Mouse (Mus musculus) liver, embryonic 14.5 days (tissue): ENCODE measurements around the gene Etv6. TPM values are rescaled to one million over a fixed set of nuclear protein-coding genes. Genes with fewer than 3 reads are reported as not detected.

Source experiments
- ATAC-seq: fragments of 200-750 bp; cut with Nextera tagmentation; 2 replicates; pipeline ENCODE4 v1.8.0; 2017; ENCODE audit warnings: moderate number of reproducible peaks, mild to moderate bottlenecking, moderate library complexity; ENCODE audit not compliant: insufficient read depth
- DNase-seq, 3 experiments: peaks; one replicate each; pipeline ENCODE4 v3.0.0-alpha.2; 2012 to 2013; ENCODE audit warnings: low read depth in 3 of 3, low spot score in 3 of 3
- H3K27ac ChIP-seq: fragments of 300-500 bp; sonication (generic); 2 replicates; pipeline ENCODE4 v1.5.1; 2014; ENCODE audit warnings: moderate library complexity, mild to moderate bottlenecking, control low read depth, inconsistent platforms
- H3K27me3 ChIP-seq: fragments of 300-500 bp; sonication (generic); 2 replicates; pipeline ENCODE4 v1.6.1; 2014; ENCODE audit warnings: mild to moderate bottlenecking, low read length, moderate library complexity; ENCODE audit not compliant: control insufficient read depth, insufficient read depth
- H3K36me3 ChIP-seq: fragments of 300-500 bp; sonication (generic); replicated peaks from 2 replicates; pipeline ENCODE4 v1.6.1; 2014; ENCODE audit warnings: low read depth; ENCODE audit not compliant: control insufficient read depth, insufficient read depth
- H3K4me1 ChIP-seq, 2 experiments: fragments of 200-500 bp in 1 of 2; fragments of 300-500 bp in 1 of 2; sonication (generic) in 1 of 2; replicated peaks; 2 replicates each; pipeline ENCODE4 v1.6.1; 2012 to 2014; ENCODE audit warnings: antibody characterized with exemption in 1 of 2, inconsistent platforms in 1 of 2, low read length in 1 of 2; ENCODE audit not compliant: control insufficient read depth in 2 of 2, insufficient read depth in 2 of 2
- H3K4me2 ChIP-seq: fragments of 300-500 bp; sonication (generic); 2 replicates; pipeline ENCODE4 v1.6.1; 2014; ENCODE audit warnings: low read depth, mild to moderate bottlenecking, control low read depth, moderate library complexity
- H3K4me3 ChIP-seq, 2 experiments: fragments of 200-500 bp in 1 of 2; fragments of 300-500 bp in 1 of 2; sonication (generic) in 1 of 2; 2 replicates each; pipeline ENCODE4 v1.5.1; 2012 to 2014; ENCODE audit warnings: low read depth in 2 of 2, low read length in 2 of 2, mild to moderate bottlenecking in 2 of 2, control low read depth in 1 of 2, inconsistent platforms in 1 of 2, moderate library complexity in 1 of 2; ENCODE audit not compliant: insufficient read depth in 1 of 2
- H3K9ac ChIP-seq: fragments of 300-500 bp; sonication (generic); replicated peaks from 2 replicates; pipeline ENCODE4 v1.6.1; 2014; ENCODE audit warnings: mild to moderate bottlenecking, control low read depth, moderate library complexity
- H3K9me3 ChIP-seq: fragments of 300-500 bp; sonication (generic); 2 replicates; pipeline ENCODE4 v1.6.1; 2016; ENCODE audit warnings: low read length, mixed read lengths; ENCODE audit not compliant: control insufficient read depth
- CTCF ChIP-seq: IDR thresholded peaks from 2 replicates; pipeline ENCODE4 v1.5.1; 2016; ENCODE audit warnings: antibody characterized with exemption, low read depth, control low read depth
- EP300 ChIP-seq: IDR thresholded peaks from 2 replicates; pipeline ENCODE4 v1.6.1; 2016; ENCODE audit warnings: antibody characterized with exemption, low read depth
- WGBS: fragments of 180-500 bp; shearing (Covaris S2); extraction: QIAGEN DNeasy Blood & Tissue Kit; methylation state at CpG from one replicate; pipeline ENCODE4 v1.1.7; 2014; ENCODE audit not compliant: insufficient replicate concordance; 5-methylcytosine and 5-hydroxymethylcytosine counted together
- polyA plus RNA-seq, 2 experiments: library from polyadenylated mRNA; depleted of rRNA in 1 of 2; stranded (reverse) in 1 of 2; unstranded in 1 of 2; fragments of >200 nt; fragmentation: Nextera tagmentation in 1 of 2; extraction: Ambion mirVana in 1 of 2; gene quantifications; 2 replicates each; pipeline versions ENCODE4 v1.2.1 to v1.2.3; 2012 to 2014

The Etv6 gene
- polyA plus RNA-seq, 2 experiments = 2.6 to 3.0 TPM

GRCm38 (mm10) chr6:134082229-134082920, 46.9 kb downstream of the Etv6 start:
- Histone ChIP-seq H3K4me3 (0 out of 4 replicates have a peak overlapping the region, but pooled peaks of 1 of the 2 experiments have one; percentile 11), H3K36me3 (no peaks in the 10 kb centered on the region), H3K9me3 (no peaks in the 10 kb centered on the region), H3K4me1 (peaks cover 0 to 11% of the 10 kb centered on the region in 2 experiments; a peak in 2 of 4 replicates), H3K27ac (no peak overlapping the region), H3K27me3 (no peaks in the 10 kb centered on the region), H3K9ac (no peak overlapping the region), H3K4me2 (peak overlapping the region; percentile 36)
- DNase-seq = peak in 2 of 3 experiments; percentile 22 to 42
- ATAC-seq = peak; percentile 66
- WGBS = 24% methylated on average over 15 of the region's 15 CpGs
- no peak for TF ChIP-seq EP300
- no peak for TF ChIP-seq CTCF

GRCm38 (mm10) chr6:134083428-134083827, 47.9 kb downstream of the Etv6 start:
- H3K27ac ChIP-seq = no peak overlapping the region
- peak overlapping the region; percentile 36; the same call in 1 of the 2 replicates for H3K4me2 ChIP-seq
- TF ChIP-seq CTCF = no peak
- TF ChIP-seq EP300 = no peak
- H3K9me3 ChIP-seq = no peaks in the 10 kb centered on the region
- no peaks in the 10 kb centered on the region for H3K27me3 ChIP-seq
- peaks cover 0 to 11% of the 10 kb centered on the region in 2 experiments; a peak in 2 of 4 replicates for H3K4me1 ChIP-seq
- ATAC-seq = no peak
- DNase-seq = no peak
- WGBS = 23% methylated on average over 4 of the region's 4 CpGs
- no peak overlapping the region for H3K9ac ChIP-seq
- no peaks in the 10 kb centered on the region for H3K36me3 ChIP-seq
- no peak overlapping the region for H3K4me3 ChIP-seq

- TF ChIP-seq CTCF = no peak
- TF ChIP-seq EP300 = no peak
- no peaks in the 10 kb centered on the region for H3K36me3 ChIP-seq
- peaks cover 0 to 25% of the 10 kb centered on the region in 2 experiments; a peak in 2 of 4 replicates for H3K4me1 ChIP-seq
- H3K4me2 ChIP-seq = no peak overlapping the region
- no peak for ATAC-seq
- H3K9me3 ChIP-seq = no peaks in the 10 kb centered on the region
- 78% methylated on average over 7 of the region's 7 CpGs for WGBS
- no peak for DNase-seq
- no peaks in the 10 kb centered on the region for H3K27me3 ChIP-seq
- no peak overlapping the region for H3K27ac ChIP-seq
- H3K4me3 ChIP-seq = no peak overlapping the region
- no peak overlapping the region for H3K9ac ChIP-seq
These were observed 50.9 kb downstream of the Etv6 start for GRCm38 (mm10) chr6:134086351-134086750.

GRCm38 (mm10) chr6:134087709-134088108, 52.2 kb downstream of the Etv6 start:
- 57% methylated on average over 4 of the region's 4 CpGs for WGBS

GRCm38 (mm10) chr6:134089671-134090377, 54.3 kb downstream of the Etv6 start:
- Histone ChIP-seq H3K4me2 (no peak overlapping the region), H3K36me3 (no peaks in the 10 kb centered on the region), H3K27me3 (no peaks in the 10 kb centered on the region), H3K9ac (no peak overlapping the region), H3K9me3 (no peaks in the 10 kb centered on the region), H3K4me1 (peaks cover 0 to 16% of the 10 kb centered on the region in 2 experiments; a peak in 3 of 4 replicates), H3K27ac (no peak overlapping the region), H3K4me3 (no peak overlapping the region)
- no peak for ATAC-seq
- no peak for DNase-seq
- WGBS = 49% methylated on average over 7 of the region's 7 CpGs
- TF ChIP-seq EP300 (no peak), CTCF (no peak)

More at GRCm38 (mm10) chr6:134087709-134088108, 52.2 kb downstream of the Etv6 start:
- Histone ChIP-seq H3K27me3 (no peaks in the 10 kb centered on the region), H3K4me1 (peaks cover 0 to 20% of the 10 kb centered on the region in 2 experiments; a peak in 2 of 4 replicates), H3K4me2 (no peak overlapping the region), H3K4me3 (no peak overlapping the region), H3K27ac (no peak overlapping the region), H3K36me3 (no peaks in the 10 kb centered on the region), H3K9ac (no peak overlapping the region), H3K9me3 (no peaks in the 10 kb centered on the region)
- TF ChIP-seq EP300 = no peak
- no peak for TF ChIP-seq CTCF
- ATAC-seq (no peak), DNase-seq (no peak)
